Mouse (Mus musculus) C2C12 (cell line): Measurements from ENCODE around the gene D1Ertd622e. TPM values are rescaled to one million over a fixed set of nuclear protein-coding genes. Genes with fewer than 3 reads are reported as not detected.
A peak's percentile ranks its signal among the peaks of the same experiment; 100 is the strongest.

Experiments
- H3K27me3 ChIP-seq: one replicate; pipeline ENCODE4 v1.6.1; 2011; ENCODE audit not compliant: control insufficient read depth, insufficient read depth, insufficient read length
- H3K36me3 ChIP-seq: one replicate; pipeline ENCODE4 v1.6.1; 2011; ENCODE audit not compliant: control insufficient read depth, insufficient read depth
- H3K4me3 ChIP-seq: one replicate; pipeline ENCODE4 v1.5.1; 2011; ENCODE audit warnings: mild to moderate bottlenecking, control low read depth; ENCODE audit not compliant: poor library complexity, insufficient read depth, severe bottlenecking
- H3K79me2 ChIP-seq: one replicate; pipeline ENCODE4 v1.6.1; 2011; ENCODE audit not compliant: control insufficient read depth, insufficient read depth
- H3K79me3 ChIP-seq: one replicate; pipeline ENCODE4 v1.6.1; 2011; ENCODE audit warnings: low read depth, control low read depth
- H3ac ChIP-seq: one replicate; pipeline ENCODE3; 2011; ENCODE audit warnings: low read depth; ENCODE audit not compliant: control insufficient read depth, insufficient read length
- CEBPB ChIP-seq: IDR thresholded peaks from one replicate; pipeline ENCODE4 v1.6.1; 2011; ENCODE audit warnings: low read depth, mild to moderate bottlenecking, control low read depth, moderate library complexity
- CTCF ChIP-seq: IDR thresholded peaks from one replicate; pipeline ENCODE4 v1.5.1; 2011; ENCODE audit not compliant: control insufficient read depth, insufficient read depth, insufficient read length
- FOSL1 ChIP-seq: IDR thresholded peaks from one replicate; pipeline ENCODE4 v1.8.0; 2011; ENCODE audit warnings: mild to moderate bottlenecking, low read length; ENCODE audit not compliant: poor library complexity, insufficient read depth, severe bottlenecking
- MAX ChIP-seq: IDR thresholded peaks from one replicate; pipeline ENCODE4 v1.6.1; 2011; ENCODE audit warnings: mild to moderate bottlenecking, control low read depth
- MYOD1 ChIP-seq: IDR thresholded peaks from one replicate; pipeline ENCODE4 v1.6.1; 2011; ENCODE audit warnings: low read depth; ENCODE audit not compliant: control insufficient read depth, insufficient read length
- MYOG ChIP-seq: IDR thresholded peaks from one replicate; pipeline ENCODE4 v1.6.1; 2011; ENCODE audit not compliant: control insufficient read depth, insufficient read length; ENCODE audit errors: extremely low read depth
- USF1 ChIP-seq: IDR thresholded peaks from one replicate; pipeline ENCODE4 v1.6.1; 2011; ENCODE audit warnings: low read depth, mild to moderate bottlenecking, control low read depth, moderate library complexity
- long read RNA-seq, 2 experiments: library from polyadenylated mRNA; unstranded; transcript quantifications; one replicate each; pipeline ENCODE4 v2.0.0; 2019 to 2020
- polyA plus RNA-seq: library from polyadenylated mRNA; unstranded; fragments of >200 nt; fragmentation: generic; extraction: Trizol; gene quantifications from one replicate; pipeline ENCODE4 v1.2.1, GENCODE M21; 2012; ENCODE audit warnings: missing spikeins

The D1Ertd622e gene
- polyA plus RNA-seq = 22.5 TPM
- long read RNA-seq, experiment 1, full-length matches to known transcripts = 18 of 19 reads
- long read RNA-seq, experiment 1, partial matches to known transcripts = 0 of 19 reads
- long read RNA-seq, experiment 1, other reads (novel, unspliced or antisense) = 1 of 19 reads
- long read RNA-seq, experiment 2, full-length matches to known transcripts = 110 of 119 reads
- long read RNA-seq, experiment 2, partial matches to known transcripts = 2 of 119 reads
- long read RNA-seq, experiment 2, other reads (novel, unspliced or antisense) = 7 of 119 reads

- H3K79me3 ChIP-seq = peaks cover 39% of the 10 kb centered on the region
- TF ChIP-seq MAX (peak; percentile 58), USF1 (no peak), CEBPB (no peak)
- peak within 1 kb of the TSS; percentile 60 for H3K4me3 ChIP-seq
- H3K27me3 ChIP-seq = no peaks in the 10 kb centered on the region
- peaks cover 43% of the 10 kb centered on the region for H3K79me2 ChIP-seq
- no peaks in the 10 kb centered on the region for H3K36me3 ChIP-seq
- peak within 1 kb of the TSS; percentile 82 for H3ac ChIP-seq
Measured at GRCm38 (mm10) chr1:97661406-97662241, at the start of gene D1Ertd622e. D1Ertd622e (minus strand) TSS chr1:97662074.

- Histone ChIP-seq H3K79me2 (no peaks in the 10 kb centered on the region), H3K27me3 (no peaks in the 10 kb centered on the region), H3K4me3 (no peak overlapping the region), H3K79me3 (no peaks in the 10 kb centered on the region), H3ac (no peak overlapping the region), H3K36me3 (peaks cover 46% of the 10 kb centered on the region)
- TF ChIP-seq MYOD1 (no peak), MAX (no peak)
Measured at GRCm38 (mm10) chr1:97710520-97710919, 48.6 kb upstream of the D1Ertd622e start.

- H3K79me3 ChIP-seq = no peaks in the 10 kb centered on the region
- H3ac ChIP-seq = no peak overlapping the region
- TF ChIP-seq USF1 (no peak), CEBPB (no peak), CTCF (no peak), MYOG (no peak), FOSL1 (no peak), MAX (no peak), MYOD1 (no peak)
- H3K27me3 ChIP-seq = no peaks in the 10 kb centered on the region
- H3K36me3 ChIP-seq = peaks cover 29% of the 10 kb centered on the region
- H3K4me3 ChIP-seq = no peak overlapping the region
- H3K79me2 ChIP-seq = no peaks in the 10 kb centered on the region
Measured at GRCm38 (mm10) chr1:97705389-97705788, 43.5 kb upstream of the D1Ertd622e start.

GRCm38 (mm10) chr1:97704646-97705045, 42.8 kb upstream of the D1Ertd622e start:
- Histone ChIP-seq H3K36me3 (peaks cover 24% of the 10 kb centered on the region), H3K27me3 (no peaks in the 10 kb centered on the region), H3K4me3 (no peak overlapping the region), H3K79me2 (no peaks in the 10 kb centered on the region), H3K79me3 (no peaks in the 10 kb centered on the region), H3ac (no peak overlapping the region)
- no peak for TF ChIP-seq FOSL1

- no peak for TF ChIP-seq USF1
- no peak for TF ChIP-seq FOSL1
- no peak for TF ChIP-seq MAX
- no peak for TF ChIP-seq CEBPB
- no peak for TF ChIP-seq MYOG
- no peak for TF ChIP-seq MYOD1
- no peak for TF ChIP-seq CTCF
Measured at GRCm38 (mm10) chr1:97698956-97699570, 37.2 kb upstream of the D1Ertd622e start.

GRCm38 (mm10) chr1:97697273-97697672, 35.4 kb upstream of the D1Ertd622e start:
- H3K4me3 ChIP-seq = no peak overlapping the region
- no peak overlapping the region for H3ac ChIP-seq
- TF ChIP-seq MAX (no peak), FOSL1 (no peak), USF1 (no peak), MYOD1 (no peak), CEBPB (no peak), MYOG (no peak), CTCF (no peak)
- H3K36me3 ChIP-seq = no peaks in the 10 kb centered on the region
- no peaks in the 10 kb centered on the region for H3K27me3 ChIP-seq
- H3K79me2 ChIP-seq = no peaks in the 10 kb centered on the region
- no peaks in the 10 kb centered on the region for H3K79me3 ChIP-seq

More at GRCm38 (mm10) chr1:97698956-97699570, 37.2 kb upstream of the D1Ertd622e start:
- Histone ChIP-seq H3K36me3 (no peaks in the 10 kb centered on the region), H3K79me3 (no peaks in the 10 kb centered on the region), H3K4me3 (no peak overlapping the region), H3K27me3 (no peaks in the 10 kb centered on the region), H3K79me2 (no peaks in the 10 kb centered on the region), H3ac (no peak overlapping the region)
